ENCODE assay signal across 22 mouse cellular contexts in the genomic region with DNA sequence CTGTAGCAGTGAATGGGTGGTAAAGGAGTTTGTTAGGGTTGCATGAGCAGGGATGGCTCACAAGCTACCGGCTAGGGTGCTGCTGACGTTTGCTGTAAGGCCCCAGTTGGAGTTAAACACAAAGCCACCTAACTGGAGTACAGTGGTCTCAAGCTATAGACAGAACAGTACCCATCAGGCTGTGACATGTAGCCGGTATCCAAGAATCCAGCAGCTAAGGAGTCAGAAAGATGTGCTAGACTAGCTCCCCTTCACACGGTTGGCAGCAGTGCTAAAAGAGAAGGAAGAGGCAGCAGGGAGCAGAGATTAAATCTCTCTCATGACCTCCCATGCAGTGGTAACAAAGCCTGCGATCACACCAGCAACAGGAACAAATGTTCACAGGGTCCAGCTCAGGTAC. TPM values are rescaled to one million over a fixed set of nuclear protein-coding genes. Genes with fewer than 3 reads are reported as not detected.
DNase-seq lines count a peak whose midpoint lies in the region; ATAC-seq and TF ChIP-seq lines count a peak whose summit lies in the region.
"Had no signal": no experiment of that assay in that cellular context is flagged by ENCODE, and none has a peak within 500 bp of the region (broad histone marks: within the 10 kb centered on the region; RNA-seq: fewer than 3 reads in every experiment).

No protein-coding gene starts in this region.

- intact Hi-C loops in heart, postnatal 36 days (cut with DNase I): no loop called here

- no peak for TF ChIP-seq CTCF in olfactory bulb, adult 2 months (IDR thresholded peaks at IDR 0.05; ENCODE audit: insufficient read depth, low read depth, low read length)

- no peak for ATAC-seq in midbrain, embryonic 11.5 days (ENCODE audit: low FRiP score)
- no peak for ATAC-seq in midbrain, embryonic 14.5 days (ENCODE audit: low FRiP score, low TSS enrichment)
- no peak for ATAC-seq in midbrain, embryonic 13.5 days
- ATAC-seq: forebrain, embryonic 14.5 days had no signal

- no peak for TF ChIP-seq POLR2A in olfactory bulb, adult 2 months (IDR thresholded peaks at IDR 0.05; ENCODE audit: insufficient read depth, low read depth, low read length)

- H3K36me3 ChIP-seq in midbrain, embryonic 11.5 days (ENCODE audit: control insufficient read depth, insufficient read depth, low read length): no peaks in the 10 kb centered on the region
- H3K36me3 ChIP-seq in midbrain, embryonic 14.5 days (ENCODE audit: control insufficient read depth, insufficient read depth, low read length): no peaks in the 10 kb centered on the region
- H3K36me3 ChIP-seq in midbrain, embryonic 13.5 days: no peaks in the 10 kb centered on the region
- H3K36me3 ChIP-seq: embryonic facial prominence, embryonic 13.5 days; embryonic facial prominence, embryonic 15.5 days; forebrain, embryonic 10.5 days; forebrain, embryonic 12.5 days had no signal

- no peak overlapping the region for H3K27ac ChIP-seq in midbrain, embryonic 11.5 days (ENCODE audit: low read depth, low read length)
- no peak overlapping the region for H3K27ac ChIP-seq in midbrain, embryonic 14.5 days (replicated peaks; ENCODE audit: low read depth, low read length)
- H3K27ac ChIP-seq in olfactory bulb, adult 2 months (ENCODE audit: insufficient read depth, low read depth, low read length): peak overlapping the region; percentile 18; the same call in 1 of the 2 replicates
- H3K27ac ChIP-seq in midbrain, embryonic 13.5 days: no peak overlapping the region
- H3K27ac ChIP-seq: embryonic facial prominence, embryonic 13.5 days; embryonic facial prominence, embryonic 15.5 days; forebrain, embryonic 10.5 days; forebrain, embryonic 12.5 days had no signal

- H3K4me1 ChIP-seq in midbrain, embryonic 11.5 days (ENCODE audit: control insufficient read depth, insufficient read depth, low read length): peaks cover 7% of the 10 kb centered on the region
- peaks cover 10% of the 10 kb centered on the region for H3K4me1 ChIP-seq in midbrain, embryonic 14.5 days (ENCODE audit: control insufficient read depth, insufficient read depth, low read length)
- peaks cover 11% of the 10 kb centered on the region for H3K4me1 ChIP-seq in olfactory bulb, adult 2 months (ENCODE audit: control insufficient read depth, insufficient read depth, low read length)
- peaks cover 34% of the 10 kb centered on the region for H3K4me1 ChIP-seq in midbrain, embryonic 13.5 days (replicated peaks)

- no peak overlapping the region for H3K4me2 ChIP-seq in midbrain, embryonic 11.5 days
- no peak overlapping the region for H3K4me2 ChIP-seq in midbrain, embryonic 14.5 days (ENCODE audit: low read length)
- no peak overlapping the region for H3K4me2 ChIP-seq in midbrain, embryonic 13.5 days (replicated peaks)
- H3K4me2 ChIP-seq: embryonic facial prominence, embryonic 13.5 days; embryonic facial prominence, embryonic 15.5 days; forebrain, embryonic 12.5 days had no signal

- H3K9me3 ChIP-seq in midbrain, embryonic 11.5 days (ENCODE audit: control insufficient read depth, low read length): no peaks in the 10 kb centered on the region
- H3K9me3 ChIP-seq in midbrain, embryonic 14.5 days (ENCODE audit: control insufficient read depth, low read length): no peaks in the 10 kb centered on the region
- no peaks in the 10 kb centered on the region for H3K9me3 ChIP-seq in midbrain, embryonic 13.5 days
- H3K9me3 ChIP-seq: embryonic facial prominence, embryonic 13.5 days; embryonic facial prominence, embryonic 15.5 days; forebrain, embryonic 10.5 days; forebrain, embryonic 12.5 days had no signal

- peak; percentile 84 for DNase-seq in heart, adult 11 months
- no peak for DNase-seq in heart, postnatal 36 days
- peak; percentile 87 for DNase-seq in midbrain, embryonic 11.5 days (ENCODE audit: low spot score, missing footprints)
- DNase-seq in midbrain, embryonic 14.5 days: no peak
- DNase-seq: adrenal gland, adult 2 months; adrenal gland, postnatal 10 days; adrenal gland, postnatal 25 days; cerebellum, adult 11 months; cerebellum, adult 18-20 months; cerebellum, adult 8-10 months; cerebellum, adult 9-11 months; cerebellum, postnatal 14 days; cerebellum, postnatal 36 days; embryo, embryonic 11 days had no signal

- H3K4me3 ChIP-seq in midbrain, embryonic 11.5 days (ENCODE audit: low read depth, low read length): no peak overlapping the region
- no peak overlapping the region for H3K4me3 ChIP-seq in midbrain, embryonic 14.5 days (replicated peaks; ENCODE audit: low read depth, low read length)
- H3K4me3 ChIP-seq in olfactory bulb, adult 2 months (ENCODE audit: insufficient read depth, low read depth, low read length): no peak overlapping the region
- H3K4me3 ChIP-seq in midbrain, embryonic 13.5 days (replicated peaks): no peak overlapping the region
- H3K4me3 ChIP-seq: embryonic facial prominence, embryonic 13.5 days; embryonic facial prominence, embryonic 15.5 days; erythroblast, embryonic 14.5 days; forebrain, embryonic 10.5 days; forebrain, embryonic 12.5 days had no signal

- no peak overlapping the region for H3K9ac ChIP-seq in midbrain, embryonic 11.5 days (ENCODE audit: low read length)
- no peak overlapping the region for H3K9ac ChIP-seq in midbrain, embryonic 14.5 days (replicated peaks; ENCODE audit: low read length)
- H3K9ac ChIP-seq in midbrain, embryonic 13.5 days (replicated peaks): no peak overlapping the region
- H3K9ac ChIP-seq: embryonic facial prominence, embryonic 13.5 days; embryonic facial prominence, embryonic 15.5 days; forebrain, embryonic 12.5 days had no signal

- H3K27me3 ChIP-seq in midbrain, embryonic 11.5 days (ENCODE audit: control insufficient read depth, insufficient read depth, low read length): no peaks in the 10 kb centered on the region
- no peaks in the 10 kb centered on the region for H3K27me3 ChIP-seq in midbrain, embryonic 14.5 days (ENCODE audit: control insufficient read depth, insufficient read depth, low read length)
- H3K27me3 ChIP-seq in midbrain, embryonic 13.5 days: no peaks in the 10 kb centered on the region
- H3K27me3 ChIP-seq: embryonic facial prominence, embryonic 13.5 days; embryonic facial prominence, embryonic 15.5 days; forebrain, embryonic 12.5 days had no signal

- 64% methylated on average over 5 of the region's 5 CpGs for WGBS in midbrain, embryonic 11.5 days
- 54% methylated on average over 5 of the region's 5 CpGs for WGBS in midbrain, embryonic 14.5 days
- 68% methylated on average over 5 of the region's 5 CpGs for WGBS in olfactory bulb, adult 2 months
- 55% methylated on average over 5 of the region's 5 CpGs for WGBS in midbrain, embryonic 13.5 days

RNA-seq across cellular contexts. Expression of a gene that starts 36.2 kb away (rescaled TPM):
- total RNA-seq in heart, postnatal 36 days (2021): 100 to 1,000 TPM; 286 to 292 TPM
- 7.5 and 8.3 TPM in 2 replicates for polyA plus RNA-seq in midbrain, embryonic 11.5 days (2014; fragmentation: Nextera tagmentation; extraction: Ambion mirVana)
- polyA plus RNA-seq in midbrain, embryonic 14.5 days (2014; fragmentation: Nextera tagmentation; extraction: Ambion mirVana): 3.8 and 6.6 TPM in 2 replicates
- polyA plus RNA-seq in olfactory bulb, adult 2 months (2012; ENCODE audit: insufficient read depth, insufficient read length, low replicate concordance, missing spikeins): 45.5 TPM in 1 of 2 replicates, not detected in the other
- 5.5 and 6.1 TPM in 2 replicates for polyA plus RNA-seq in midbrain, embryonic 13.5 days (2015; fragmentation: Nextera tagmentation; extraction: Ambion mirVana)

Comparison
In these comparisons a context has a peak if more than half of its experiments do, and no peak if none do; other contexts are left out.
1. DNase-seq: peak in heart, adult 11 months (single experiment) and midbrain, embryonic 11.5 days (single experiment); none in heart, postnatal 36 days (0 of 2) and midbrain, embryonic 14.5 days (single experiment).